Mouse (Mus musculus) mouse trophoblast stem cell (cell line): ENCODE data around the gene Atg4a-ps.

Source experiments
- in situ Hi-C, 2 experiments: fragments of 300-500 bp; cut with MseI, MboI; formaldehyde crosslinking; loops; 2 replicates in 1 of 2; 3 replicates in 1 of 2; pipeline ENCODE4 v1.15.1; 2025

The Atg4a-ps gene

GRCm38 (mm10) chr3:103627661-103628060, 18.2 kb downstream of the Atg4a-ps start:
- in situ Hi-C loops = no loop called here

- in situ Hi-C loops = no loop called here
Observed at GRCm38 (mm10) chr3:103626481-103626880, 19.4 kb downstream of the Atg4a-ps start.

- in situ Hi-C loops = no loop called here
Observed at GRCm38 (mm10) chr3:103625169-103625568, 20.7 kb downstream of the Atg4a-ps start.

GRCm38 (mm10) chr3:103624591-103625051, 21.2 kb downstream of the Atg4a-ps start:
- in situ Hi-C loops = no loop called here

- in situ Hi-C loops = no loop called here
Observed at GRCm38 (mm10) chr3:103623893-103624470, 21.9 kb downstream of the Atg4a-ps start.

GRCm38 (mm10) chr3:103620101-103620500, 25.8 kb downstream of the Atg4a-ps start:
- in situ Hi-C loops = no loop called here

GRCm38 (mm10) chr3:103616981-103617380, 28.9 kb downstream of the Atg4a-ps start:
- in situ Hi-C loops = no loop called here

GRCm38 (mm10) chr3:103615621-103616020, 30.2 kb downstream of the Atg4a-ps start:
- in situ Hi-C loops = no loop called here

- in situ Hi-C loops = no loop called here
Observed at GRCm38 (mm10) chr3:103612636-103613355, 33.1 kb downstream of the Atg4a-ps start.

GRCm38 (mm10) chr3:103610231-103610630, 35.6 kb downstream of the Atg4a-ps start:
- in situ Hi-C loops = no loop called here

- in situ Hi-C loops = no loop called here
Observed at GRCm38 (mm10) chr3:103606660-103607595, 38.9 kb downstream of the Atg4a-ps start.

GRCm38 (mm10) chr3:103606045-103606597, 39.7 kb downstream of the Atg4a-ps start:
- in situ Hi-C loops = no loop called here

GRCm38 (mm10) chr3:103601561-103601960, 44.3 kb downstream of the Atg4a-ps start:
- in situ Hi-C loops = no loop called here

GRCm38 (mm10) chr3:103601011-103601410, 44.9 kb downstream of the Atg4a-ps start:
- in situ Hi-C loops = no loop called here

- in situ Hi-C loops = no loop called here
Observed at GRCm38 (mm10) chr3:103597586-103597985, 48.3 kb downstream of the Atg4a-ps start.

GRCm38 (mm10) chr3:103595271-103595810, 50.5 kb downstream of the Atg4a-ps start:
- in situ Hi-C loops = no loop called here
